Mouse (Mus musculus) CD8-positive naive resting alpha-beta T cell, adult 2 months (primary cell): ENCODE measurements around the gene Ehf.

Experiments used
- DNase-seq, 2 experiments: peaks; one replicate each; pipeline ENCODE4 v3.0.0; 2022; ENCODE audit warnings: low read depth in 2 of 2, low spot score in 2 of 2

The Ehf gene

DNA sequence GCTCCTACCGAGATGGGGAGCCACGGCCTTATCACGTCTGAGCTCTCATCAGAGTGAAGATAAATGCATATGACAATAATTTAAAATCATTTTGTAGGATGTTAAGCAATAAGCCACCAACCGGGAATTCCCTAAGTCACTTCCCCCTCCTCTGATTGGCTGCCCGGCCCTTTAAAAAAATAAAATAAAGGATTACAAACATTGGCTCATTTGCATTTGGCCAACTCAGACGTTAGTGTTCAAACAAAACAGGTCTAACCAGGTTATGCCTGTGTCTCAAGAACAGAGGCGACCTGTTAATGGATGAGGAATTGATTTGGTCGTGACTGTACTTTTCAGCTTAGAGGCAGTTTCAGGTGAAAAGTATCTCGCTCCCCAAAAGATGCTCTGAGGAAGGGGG lies at the start of gene Ehf:
Gene Ehf (minus strand): TSS at position 147 of the 400 bp plus-strand sequence.
- DNase-seq: no peak

DNA sequence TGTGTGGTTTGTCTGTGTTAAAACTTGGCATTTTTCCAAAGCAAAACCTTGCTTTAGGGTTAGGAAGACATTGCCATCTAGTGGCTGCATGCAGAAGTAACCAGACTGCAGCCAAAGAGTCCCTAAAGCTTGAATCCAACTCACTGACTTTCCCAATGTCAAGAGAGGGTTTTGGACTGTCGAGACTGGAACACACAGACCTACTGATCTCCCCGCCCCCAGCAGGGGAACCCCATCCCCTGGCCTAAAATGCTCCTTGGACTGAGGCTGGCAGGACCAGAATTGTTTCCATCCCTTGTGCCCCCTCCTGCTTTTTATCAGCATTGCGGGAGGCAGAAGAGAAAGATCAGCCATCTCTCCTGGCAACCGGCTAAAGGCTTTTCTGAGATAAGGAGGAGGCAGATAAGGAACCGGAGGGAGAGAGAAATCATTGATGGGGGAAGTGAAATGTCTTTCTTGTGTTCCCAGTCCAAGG lies 44.4 kb upstream of the Ehf start:
- no peak for DNase-seq

DNA sequence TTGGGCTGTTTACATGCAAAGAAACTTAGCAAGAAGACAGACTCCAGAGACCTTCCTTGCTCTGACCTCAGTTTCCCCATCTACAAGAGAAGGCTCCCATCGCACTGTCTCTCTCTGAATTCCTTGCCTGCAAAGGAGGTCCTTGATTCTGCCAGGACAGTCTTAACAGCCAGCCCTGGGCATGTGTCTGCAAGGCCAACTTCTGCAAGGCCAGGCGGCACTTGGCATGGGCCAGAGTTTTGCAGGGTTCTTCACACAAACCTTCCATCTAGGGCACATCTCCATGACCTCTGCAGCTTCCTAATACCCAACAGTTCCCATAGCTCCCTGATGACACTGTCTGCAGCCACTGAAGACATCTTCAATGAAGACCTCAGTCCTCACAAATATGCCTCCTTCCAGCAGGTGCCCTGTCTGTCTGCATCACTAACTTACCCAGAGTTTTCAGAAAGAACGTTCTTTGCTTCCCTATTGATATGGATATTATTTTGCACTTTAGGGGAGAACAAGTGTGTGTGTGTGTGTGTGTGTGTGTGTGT lies 43.7 kb upstream of the Ehf start:
- no peak for DNase-seq

DNA sequence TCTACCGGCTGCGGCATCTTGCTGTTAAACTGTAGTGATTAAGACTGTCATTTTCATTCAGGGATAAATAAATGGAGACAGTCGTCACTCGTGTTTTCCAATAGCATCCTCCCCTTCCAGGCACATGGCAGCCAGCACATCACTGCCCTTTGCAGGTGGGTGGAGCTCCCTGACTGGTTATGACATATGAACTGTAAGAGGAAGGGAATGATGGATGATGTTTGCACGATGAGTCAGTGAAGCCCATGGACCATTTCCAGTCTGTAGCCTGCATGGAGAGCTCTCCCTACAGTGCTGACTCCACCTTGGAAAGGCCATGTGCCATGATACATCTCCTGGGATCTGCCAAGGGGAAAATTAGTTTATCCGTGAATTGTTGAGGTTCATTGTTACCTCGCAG lies 40.5 kb upstream of the Ehf start:
- DNase-seq: no peak

DNA sequence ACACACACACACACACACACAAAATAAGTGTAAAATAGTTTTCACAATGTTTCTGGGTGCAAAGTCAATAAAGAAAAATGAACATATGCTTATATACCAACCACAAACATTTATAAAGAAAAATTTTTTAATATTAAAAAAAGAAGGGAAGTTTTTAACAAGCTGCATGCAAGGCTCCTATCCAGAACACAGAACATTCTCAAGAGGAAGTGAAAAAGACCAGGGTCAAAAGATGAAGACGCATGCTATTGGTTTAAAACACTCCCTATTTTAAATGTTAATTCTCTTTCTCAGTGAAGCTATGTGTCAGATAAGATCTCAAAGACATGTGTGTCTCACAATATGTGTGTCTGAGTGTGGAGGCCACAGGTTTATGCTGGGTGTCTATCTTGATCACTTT lies 39.0 kb upstream of the Ehf start:
- DNase-seq: no peak

DNA sequence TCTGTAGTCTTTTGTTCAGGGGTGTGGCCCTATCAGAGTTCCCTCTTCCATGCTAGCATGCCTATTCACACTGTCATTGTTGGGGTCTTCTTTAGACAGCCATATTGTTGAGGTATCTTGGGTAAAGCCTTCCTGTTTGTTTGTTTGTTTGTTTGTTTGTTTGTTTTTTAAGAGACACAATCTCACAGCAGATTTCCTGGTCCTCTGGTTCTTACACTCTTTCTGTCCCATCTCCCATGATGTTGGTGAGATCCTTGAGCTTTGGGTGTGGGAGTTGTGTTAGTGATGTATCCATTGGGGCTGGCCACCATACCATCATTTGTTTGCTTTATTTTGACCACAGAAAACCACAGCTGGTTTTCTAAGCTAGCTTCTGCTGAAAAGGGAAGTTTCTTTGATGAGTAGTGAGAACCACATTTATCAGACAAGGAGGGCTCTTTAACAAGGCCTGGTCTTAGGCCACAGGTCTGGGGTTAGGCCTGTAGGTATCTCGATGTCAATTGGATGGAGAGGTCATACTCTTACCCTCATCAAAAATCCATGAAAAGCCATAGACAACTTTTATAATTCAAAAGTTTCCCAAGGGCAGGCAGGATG lies 38.4 kb upstream of the Ehf start:
- DNase-seq: no peak

DNA sequence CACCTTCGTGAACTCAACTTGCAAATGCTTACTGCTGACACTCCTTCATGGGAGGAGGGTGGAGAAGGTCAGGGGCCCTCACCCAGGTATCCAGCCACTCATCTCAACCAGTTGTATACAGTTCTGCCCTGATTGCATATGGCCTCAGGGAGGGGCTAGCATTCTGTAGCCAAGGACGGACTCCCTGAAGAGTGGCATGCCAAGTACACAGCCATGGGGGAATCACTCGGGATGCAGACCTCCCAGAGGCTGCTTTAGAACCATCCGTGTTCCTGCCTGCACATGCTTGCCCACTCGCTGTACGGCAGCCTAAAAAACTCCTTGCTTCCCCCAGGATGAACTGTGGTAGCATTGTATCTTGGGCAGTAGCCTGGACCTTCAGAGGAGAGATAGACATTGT lies 35.6 kb upstream of the Ehf start:
- no peak for DNase-seq

DNA sequence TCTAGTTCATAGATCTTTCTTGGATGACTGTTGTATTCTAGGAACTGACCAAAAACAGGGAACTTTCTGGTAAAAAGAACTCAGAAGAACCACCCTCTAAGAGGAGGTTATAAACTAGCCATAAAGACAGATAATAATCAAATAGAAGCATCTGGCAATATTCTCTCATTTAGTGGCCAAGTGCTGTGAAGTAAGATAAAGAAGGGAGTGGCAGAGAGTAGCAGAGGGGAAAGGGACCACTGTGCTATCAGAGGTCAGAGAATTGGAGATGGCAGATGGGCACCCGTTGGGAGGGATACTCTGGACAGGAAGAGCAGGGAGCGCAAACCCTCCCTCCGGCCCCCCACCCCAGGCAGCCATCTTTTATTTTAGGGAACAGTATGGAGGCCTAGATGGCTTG lies 34.3 kb upstream of the Ehf start:
- no peak for DNase-seq

DNA sequence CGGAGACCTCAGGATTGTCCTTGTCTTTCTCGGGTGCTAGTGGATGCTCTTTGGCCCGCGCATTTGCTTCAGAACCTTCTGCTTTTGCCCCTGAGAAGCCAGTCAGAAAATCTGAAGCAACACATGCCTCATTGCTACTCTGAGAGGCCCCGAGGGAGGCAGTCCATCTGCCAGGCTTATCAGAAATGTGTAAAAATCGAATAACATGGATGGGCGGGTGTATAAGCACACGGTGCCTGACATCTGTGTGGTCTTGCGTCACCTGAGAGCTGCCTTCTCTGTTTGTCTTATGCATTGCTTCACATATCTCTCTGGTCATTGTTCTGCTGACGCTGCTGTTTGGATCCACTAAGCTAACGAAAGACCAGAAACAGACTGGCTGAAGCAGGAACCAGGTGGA lies 33.5 kb upstream of the Ehf start:
- DNase-seq: no peak

DNA sequence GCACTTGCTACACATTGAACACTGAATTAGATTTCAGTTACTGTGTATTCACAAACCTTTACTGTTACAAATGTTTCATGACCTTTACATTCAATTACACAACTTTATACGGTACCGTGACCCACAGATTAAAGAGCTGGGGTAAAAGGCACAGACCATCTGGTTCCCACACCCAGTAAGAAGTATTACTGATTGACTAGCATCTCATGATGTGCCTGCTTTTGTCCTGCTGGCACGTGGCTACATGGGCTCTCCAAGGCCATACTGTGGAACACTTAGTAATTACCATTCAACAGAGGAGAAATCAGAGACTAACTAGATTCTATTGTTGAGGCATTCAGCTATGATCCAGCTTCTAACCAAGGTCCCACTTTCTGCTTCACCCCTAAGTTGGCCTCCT lies 32.9 kb upstream of the Ehf start:
- DNase-seq: no peak

DNA sequence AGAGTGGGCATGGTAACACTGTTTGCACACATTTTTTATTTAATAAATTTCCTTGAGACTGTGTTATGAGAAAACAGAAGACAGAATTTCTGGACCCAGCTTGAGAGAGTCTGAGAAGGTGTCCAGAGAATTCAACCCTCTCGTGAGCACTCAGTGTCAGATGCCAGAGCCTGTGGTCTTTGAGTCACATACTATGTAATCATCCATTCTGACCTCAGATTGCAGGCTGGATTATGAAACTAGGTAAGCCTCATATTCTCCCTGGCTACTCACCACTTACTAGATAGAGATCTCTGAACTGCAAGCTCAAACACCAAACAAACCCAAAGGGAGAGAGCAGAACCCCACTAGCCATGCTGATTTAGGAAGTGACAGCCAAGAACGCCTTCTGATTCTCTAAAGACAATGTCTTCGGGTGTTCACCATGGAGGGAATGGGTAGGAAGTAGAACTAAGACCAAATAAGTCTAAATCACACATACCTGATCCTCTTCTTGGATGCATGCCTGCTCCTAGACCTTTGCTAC lies 28.7 kb upstream of the Ehf start:
- DNase-seq: no peak

DNA sequence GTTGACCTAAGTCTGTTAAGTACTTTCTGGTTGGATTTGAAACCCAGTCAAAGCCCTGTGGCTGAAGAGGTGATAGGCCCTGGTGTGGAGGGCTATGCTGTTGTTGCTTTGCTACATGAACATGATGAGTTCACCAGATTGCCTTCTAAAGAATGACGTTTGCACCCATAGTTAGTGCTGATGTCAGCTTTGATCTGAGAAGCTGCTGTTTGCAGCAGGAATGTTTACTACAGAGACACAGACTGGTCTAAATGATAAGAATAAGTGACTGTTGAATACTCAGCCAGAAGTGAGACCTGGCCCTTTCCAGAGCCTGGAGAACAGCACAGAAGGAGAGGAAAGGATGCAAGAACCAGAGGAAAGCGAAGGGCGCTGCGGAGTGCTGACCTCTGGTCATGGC lies 25.7 kb upstream of the Ehf start:
- DNase-seq: no peak

DNA sequence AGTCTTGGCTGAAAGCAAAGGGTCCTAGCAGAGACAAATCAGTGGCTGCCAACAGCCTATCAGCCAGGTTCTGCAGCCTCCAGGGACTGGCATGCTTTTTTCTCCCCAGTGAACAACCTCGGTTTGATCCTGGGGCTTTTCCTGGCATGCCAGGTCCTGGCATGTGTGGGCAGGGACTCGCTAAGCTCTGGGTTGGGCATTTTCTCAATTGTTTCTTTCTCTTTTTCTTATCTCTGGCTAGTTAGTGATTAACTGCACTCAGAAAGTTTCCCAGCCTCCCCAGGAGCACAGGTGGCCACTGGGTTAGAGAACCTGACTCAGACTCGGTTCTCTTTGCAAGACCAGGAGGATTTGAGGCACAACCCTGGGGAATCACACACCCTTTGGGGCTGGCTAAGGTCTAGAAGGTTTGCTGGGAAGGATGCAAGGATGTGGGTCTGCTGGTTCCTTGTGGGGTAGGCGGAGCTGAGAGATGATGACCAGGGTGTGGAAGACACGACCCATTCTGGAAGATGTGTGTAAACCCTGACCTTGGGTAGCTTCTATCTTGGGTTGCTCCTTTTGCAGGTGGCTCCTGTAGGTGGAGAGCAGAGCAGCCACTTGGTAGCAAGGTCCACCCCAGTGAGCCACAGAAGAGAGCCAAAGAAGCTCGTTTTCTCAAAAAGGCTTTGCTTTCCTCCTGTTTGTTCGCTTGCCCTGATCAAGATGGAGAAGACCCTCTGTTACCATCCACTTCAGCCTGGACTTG lies 22.4 kb upstream of the Ehf start:
- no peak for DNase-seq

DNA sequence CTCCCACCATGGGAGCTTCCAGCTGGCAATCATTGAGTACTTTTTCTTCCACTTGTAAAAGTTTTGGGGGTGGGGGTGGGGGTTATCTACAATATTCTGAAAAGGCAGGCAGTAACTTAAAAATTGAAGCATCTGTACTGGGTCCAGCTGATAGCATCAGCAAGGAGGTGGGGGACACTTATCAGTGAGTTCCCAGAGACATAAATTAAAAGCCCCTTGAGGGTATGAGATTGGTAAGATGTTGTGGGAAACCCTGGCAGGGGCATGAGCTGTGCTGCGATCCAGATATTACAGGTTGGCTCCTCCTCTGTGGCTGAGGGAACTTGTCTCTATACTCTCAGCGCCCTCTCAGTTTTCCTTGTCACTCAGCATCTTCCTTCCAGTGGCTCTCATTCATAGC lies 21.2 kb upstream of the Ehf start:
- DNase-seq: no peak

DNA sequence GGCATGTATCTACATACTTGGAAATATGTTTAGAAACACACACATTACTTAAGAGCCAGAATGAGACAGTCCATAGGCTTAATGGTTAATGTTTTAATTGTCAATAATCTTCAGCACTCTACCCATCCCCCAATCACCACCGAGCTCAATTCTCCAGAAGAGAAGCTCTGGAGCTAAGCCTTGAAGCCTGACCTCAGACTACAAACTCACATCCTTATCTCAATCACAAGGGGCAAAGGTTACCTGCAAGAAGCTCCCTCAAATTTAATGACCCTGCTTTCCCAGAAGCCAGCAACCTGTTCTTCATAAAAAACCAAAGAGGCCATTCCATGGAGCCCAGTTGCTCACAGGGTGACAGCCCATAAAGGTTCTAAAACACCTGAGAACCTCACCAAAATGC lies 19.1 kb upstream of the Ehf start:
- DNase-seq: no peak

DNA sequence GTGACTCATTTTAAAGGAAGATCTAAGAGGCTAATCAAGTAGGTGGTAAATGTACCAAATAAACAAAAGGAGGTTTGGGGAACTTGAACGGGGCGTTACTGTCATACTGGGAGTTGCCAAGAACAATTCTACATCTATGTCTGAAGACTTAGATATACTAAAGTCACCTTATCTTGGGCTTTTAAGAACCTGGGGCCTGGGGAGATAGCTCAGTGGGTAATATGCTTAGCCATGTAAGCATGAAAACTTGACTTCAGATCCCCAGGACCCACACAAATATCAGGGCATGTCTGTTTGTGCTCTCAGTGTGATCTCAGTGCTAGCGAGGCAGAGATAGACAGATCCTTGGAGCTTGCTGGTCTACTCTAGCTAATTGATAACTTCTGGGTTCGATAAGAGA lies 18.6 kb upstream of the Ehf start:
- no peak for DNase-seq

DNA sequence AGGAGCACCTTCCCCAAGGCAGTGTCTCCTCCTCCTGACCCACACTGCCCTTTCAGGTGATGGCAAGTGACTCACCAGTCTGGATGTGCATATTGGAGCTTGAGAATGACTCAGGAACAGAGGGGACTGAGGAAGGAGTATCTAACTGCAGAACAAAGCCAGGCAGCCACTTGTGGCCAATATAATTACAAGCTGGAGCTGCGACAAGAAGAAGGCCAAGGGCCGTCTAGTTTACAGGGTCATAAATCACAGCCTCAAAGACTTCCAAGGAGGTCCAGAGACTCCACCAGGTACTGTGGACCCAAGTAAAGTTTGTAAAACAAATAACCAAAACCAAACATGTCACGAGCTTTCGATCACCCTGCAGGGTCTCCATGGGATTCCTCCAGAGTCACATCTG lies 10.9 kb upstream of the Ehf start:
- DNase-seq: no peak

DNA sequence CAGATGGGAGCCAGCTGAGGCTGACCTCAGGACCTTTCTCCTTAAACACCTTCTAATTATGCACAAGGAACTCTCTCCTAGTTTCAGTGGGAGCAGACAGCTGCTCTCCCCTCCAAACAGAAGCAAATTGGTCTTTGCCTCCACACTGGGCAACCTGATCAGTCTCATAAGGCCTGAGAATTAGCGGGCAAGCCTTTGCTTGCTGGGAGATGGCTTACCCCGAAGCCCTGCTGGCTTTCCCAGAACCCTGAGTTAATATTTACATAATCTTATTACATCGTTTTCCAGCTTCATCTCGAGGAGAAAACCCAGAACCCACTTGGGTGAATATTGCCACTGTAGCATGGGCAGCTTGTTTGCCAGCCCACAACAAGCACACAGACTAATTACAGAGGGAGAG lies 9.6 kb upstream of the Ehf start:
- no peak for DNase-seq

DNA sequence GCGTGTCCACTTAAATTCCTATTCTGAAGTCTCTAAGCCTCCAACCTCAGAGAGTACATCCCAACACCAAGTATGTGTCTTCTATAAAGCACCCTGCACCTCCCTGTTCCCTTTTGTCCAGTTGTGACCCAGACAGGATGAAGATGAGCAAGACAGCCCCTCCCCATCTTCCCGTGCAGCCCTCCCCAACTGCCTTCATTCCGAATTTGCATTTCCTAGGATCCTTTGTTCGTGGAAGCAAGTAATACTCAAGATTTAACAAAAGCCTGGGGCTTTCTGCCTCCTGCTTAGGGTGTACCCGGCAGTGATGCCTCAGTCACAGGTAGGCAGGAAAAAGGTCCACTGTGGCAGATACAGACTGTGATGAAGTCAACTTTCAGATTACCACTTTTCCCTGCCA lies 7.6 kb upstream of the Ehf start:
- DNase-seq: no peak

DNA sequence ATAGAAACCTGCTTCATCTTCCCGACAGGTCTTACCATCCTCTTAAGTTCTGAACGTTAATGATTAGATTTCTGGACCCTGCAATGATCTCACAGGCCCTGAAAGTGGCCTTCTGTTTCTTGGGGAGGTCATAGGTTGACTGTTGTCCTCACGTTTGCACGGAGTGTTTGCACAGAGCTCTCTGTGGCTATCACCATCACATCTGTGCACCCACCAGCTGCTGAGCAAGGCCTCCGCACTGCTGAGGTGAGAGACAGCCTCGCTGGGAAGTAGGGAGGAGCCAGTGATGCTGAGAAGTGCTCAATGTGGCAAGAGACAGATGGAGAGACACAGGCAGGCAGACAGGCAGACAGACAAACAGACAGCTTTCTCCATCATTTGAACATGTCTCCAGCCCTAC lies 3.6 kb upstream of the Ehf start:
- DNase-seq: no peak

DNA sequence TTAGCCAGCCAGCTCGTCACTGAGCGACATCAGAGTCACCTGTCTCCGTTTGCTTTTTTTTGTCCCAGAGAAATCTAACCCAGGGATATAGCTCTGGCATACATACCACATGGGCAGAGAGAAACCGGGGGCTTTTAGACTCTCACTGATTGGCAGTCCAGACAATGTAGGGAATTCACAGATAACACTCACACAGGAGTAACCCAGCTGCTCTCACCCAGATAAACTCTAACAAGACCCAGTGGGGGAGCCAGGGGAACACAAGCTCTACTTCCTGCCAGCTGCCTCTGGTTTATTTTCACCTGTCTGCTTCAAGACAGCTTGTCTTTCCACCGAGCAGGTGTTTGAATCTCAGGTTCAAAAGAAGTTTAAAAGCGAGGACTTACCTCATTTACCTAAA lies 409 bp downstream of the Ehf start:
- DNase-seq: no peak

DNA sequence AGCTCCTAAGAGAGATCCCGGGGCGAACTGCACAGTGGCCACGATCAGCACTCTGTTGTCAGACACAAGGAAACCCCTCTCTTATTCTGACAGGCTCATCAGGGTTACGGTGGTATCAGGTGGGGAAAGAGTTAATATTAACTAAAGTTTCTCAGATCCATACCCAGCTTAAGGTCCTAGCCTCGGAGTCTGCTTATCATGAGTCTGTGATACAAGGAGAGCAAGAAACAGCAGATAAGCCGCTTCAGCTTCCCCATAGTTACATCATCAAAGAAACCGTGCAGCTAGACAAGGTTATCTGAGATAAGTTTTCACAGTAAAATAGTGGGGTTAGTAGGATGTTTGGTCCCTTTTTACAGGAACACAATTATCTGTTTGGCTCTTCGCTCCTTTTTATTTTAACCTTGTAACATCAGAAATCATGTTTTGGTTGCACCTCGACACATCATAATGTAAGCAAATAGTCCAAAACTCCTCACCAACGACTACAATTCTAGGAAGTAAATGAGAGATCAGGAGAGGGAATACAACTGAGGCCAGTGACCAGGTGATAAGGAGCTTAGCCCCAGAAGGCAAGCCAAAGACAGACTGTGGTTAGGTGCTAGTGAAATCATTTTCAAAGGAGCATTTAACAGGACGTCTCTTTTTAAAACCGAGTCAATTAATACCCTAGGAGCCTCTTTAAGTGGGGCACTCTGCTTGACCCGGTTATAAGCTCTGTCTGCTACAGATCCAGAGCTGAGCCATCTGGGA lies 4.2 kb downstream of the Ehf start:
- no peak for DNase-seq
